8 mouse cellular contexts compared by ENCODE assay signal in the genomic region with DNA sequence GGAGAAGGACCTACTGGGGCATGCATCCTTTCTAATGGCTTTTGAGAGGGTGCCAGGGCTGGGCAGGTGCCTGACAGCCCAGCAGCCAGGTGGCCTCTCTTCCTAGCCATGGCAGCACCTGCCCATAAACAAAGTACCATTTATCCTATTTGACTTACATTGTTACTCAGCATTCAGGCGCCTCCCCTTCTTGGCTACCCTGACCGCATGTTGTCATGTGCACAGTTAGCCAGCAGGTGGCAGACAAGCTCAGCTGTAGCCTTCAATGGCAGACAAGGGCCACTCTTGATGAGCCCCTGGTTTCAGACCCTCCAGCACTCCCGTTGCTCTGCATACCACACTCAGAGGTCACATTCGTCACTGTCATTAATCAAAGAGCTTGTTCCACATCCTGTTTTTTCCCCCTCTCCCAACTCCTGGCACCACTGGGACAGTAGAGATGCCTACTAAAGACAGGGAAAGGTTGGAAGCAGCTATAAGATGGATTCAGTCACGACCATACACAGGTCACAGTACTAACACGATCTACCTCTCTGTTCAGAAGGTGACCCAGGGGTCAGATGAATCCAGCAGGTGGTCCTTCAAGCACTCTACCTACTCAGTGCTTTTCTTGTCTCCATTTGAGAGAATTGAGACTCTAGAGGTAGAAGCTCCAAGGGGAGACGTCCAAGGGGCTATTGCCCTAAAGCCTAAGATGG. TPM values are rescaled to one million over a fixed set of nuclear protein-coding genes. Genes with fewer than 3 reads are reported as not detected.
DNase-seq lines count a peak whose midpoint lies in the region; ATAC-seq and TF ChIP-seq lines count a peak whose summit lies in the region.

No protein-coding gene starts in this region.

- no peaks in the 10 kb centered on the region for H3K4me1 ChIP-seq in MEL (ENCODE audit: control insufficient read depth in 1 of 2, insufficient read depth in 2 of 2, low read length in 2 of 2)
- peaks cover 23% of the 10 kb centered on the region for H3K4me1 ChIP-seq in forebrain, embryonic 15.5 days
- 0 out of 2 replicates have a peak, but pooled peaks cover 5% of the 10 kb centered on the region for H3K4me1 ChIP-seq in hindbrain, embryonic 14.5 days (replicated peaks; ENCODE audit: control insufficient read depth, insufficient read depth, low read length)

- peak; percentile 60 for ATAC-seq in forebrain, embryonic 15.5 days (replicated peaks)
- peak; percentile 58; the same call in 1 of the 2 replicates for ATAC-seq in hindbrain, embryonic 14.5 days (ENCODE audit: low FRiP score)

- TF ChIP-seq CTCF in MEL (IDR thresholded peaks at IDR 0.05 in 2 of 3, conservative IDR thresholded peaks at IDR 0.05 in 1 of 3; ENCODE audit: control insufficient read depth in 1 of 3, insufficient read depth in 1 of 3, low read depth in 2 of 3, low read length in 3 of 3, poor library complexity in 1 of 3, severe bottlenecking in 1 of 3): peak; percentile 79 to 86 (median 82)

- no peak overlapping the region for H3K27ac ChIP-seq in MEL (ENCODE audit: control insufficient read depth, low read depth, low read length)
- no peak overlapping the region for H3K27ac ChIP-seq in forebrain, embryonic 15.5 days (replicated peaks)
- no peak overlapping the region for H3K27ac ChIP-seq in hindbrain, embryonic 14.5 days

- DNase-seq in MEL (ENCODE audit: low read depth, low spot score): peak; percentile 72
- DNase-seq in cerebellum, adult 11-12 months: peak; percentile 84
- DNase-seq in hindbrain, embryonic 14.5 days (ENCODE audit: low spot score): peak; percentile 93
- DNase-seq in left cerebral cortex, adult 11 months (ENCODE audit: low spot score): peak; percentile 79
- DNase-seq in lung, postnatal 36 days: peak; percentile 85
- DNase-seq in retina, postnatal 7 days (ENCODE audit: low read depth, low spot score): peak; percentile 70
- DNase-seq in thymus, postnatal 4 days: peak; percentile 90

- TF ChIP-seq POLR2A in MEL (IDR thresholded peaks at IDR 0.05; ENCODE audit: control insufficient read depth in 1 of 2, insufficient read depth in 1 of 2, low read depth in 1 of 2, low read length in 2 of 2, poor library complexity in 1 of 2): no peak

- H3K4me3 ChIP-seq in MEL (ENCODE audit: control insufficient read depth in 1 of 2, insufficient read depth in 1 of 2, low read depth in 2 of 2, low read length in 2 of 2): no peak overlapping the region
- no peak overlapping the region for H3K4me3 ChIP-seq in forebrain, embryonic 15.5 days
- H3K4me3 ChIP-seq in hindbrain, embryonic 14.5 days (replicated peaks; ENCODE audit: low read length): no peak overlapping the region

- WGBS in forebrain, embryonic 15.5 days: 34% methylated on average over 7 of the region's 7 CpGs
- 28% methylated on average over 7 of the region's 7 CpGs for WGBS in hindbrain, embryonic 14.5 days

- H3K9ac ChIP-seq in MEL (ENCODE audit: control insufficient read depth, low read depth, low read length, poor library complexity, severe bottlenecking): no peak overlapping the region
- H3K9ac ChIP-seq in forebrain, embryonic 15.5 days (replicated peaks): no peak overlapping the region
- H3K9ac ChIP-seq in hindbrain, embryonic 14.5 days: no peak overlapping the region

- peak; percentile 76 for TF ChIP-seq RAD21 in MEL (IDR thresholded peaks at IDR 0.05; ENCODE audit: low read depth, low read length)

- no peak for TF ChIP-seq EP300 in MEL (IDR thresholded peaks at IDR 0.05; ENCODE audit: low read depth in 1 of 2, low read length in 2 of 2)

- no peaks in the 10 kb centered on the region for H3K9me3 ChIP-seq in MEL (replicated peaks; ENCODE audit: insufficient read depth, low read length)
- no peaks in the 10 kb centered on the region for H3K9me3 ChIP-seq in forebrain, embryonic 15.5 days
- no peaks in the 10 kb centered on the region for H3K9me3 ChIP-seq in hindbrain, embryonic 14.5 days (ENCODE audit: control insufficient read depth, low read length)

- H3K36me3 ChIP-seq in MEL (ENCODE audit: control insufficient read depth in 1 of 2, insufficient read depth in 2 of 2, low read length in 2 of 2): no peaks in the 10 kb centered on the region
- peaks cover 3% of the 10 kb centered on the region for H3K36me3 ChIP-seq in forebrain, embryonic 15.5 days
- H3K36me3 ChIP-seq in hindbrain, embryonic 14.5 days (replicated peaks; ENCODE audit: control insufficient read depth, insufficient read depth): no peaks in the 10 kb centered on the region

- peaks cover 0 to 6% of the 10 kb centered on the region in 2 experiments; a peak in 2 of 4 replicates for H3K27me3 ChIP-seq in MEL (ENCODE audit: control insufficient read depth in 1 of 2, insufficient read depth in 2 of 2, low read length in 2 of 2)
- H3K27me3 ChIP-seq in forebrain, embryonic 15.5 days: no peaks in the 10 kb centered on the region
- H3K27me3 ChIP-seq in hindbrain, embryonic 14.5 days (ENCODE audit: control insufficient read depth, insufficient read depth, low read length): no peaks in the 10 kb centered on the region

- no peak overlapping the region for H3K4me2 ChIP-seq in forebrain, embryonic 15.5 days (replicated peaks)
- no peak overlapping the region for H3K4me2 ChIP-seq in hindbrain, embryonic 14.5 days (replicated peaks)

- H3K79me2 ChIP-seq in MEL (ENCODE audit: control insufficient read depth, insufficient read depth, low read length, poor library complexity): no peaks in the 10 kb centered on the region

TF ChIP-seq in MEL, 35 proteins besides CTCF, POLR2A, EP300 and RAD21:
- peak; percentile 77 for TF ChIP-seq ZC3H11A (IDR thresholded peaks at IDR 0.05; ENCODE audit: low read depth, low read length)
- peak; percentile 93 for TF ChIP-seq SMC3 (IDR thresholded peaks at IDR 0.05; ENCODE audit: low read depth, low read length)
- no peak for TF ChIP-seq ZKSCAN1 (IDR thresholded peaks at IDR 0.05; ENCODE audit: low read depth, low read length)

RNA-seq across cellular contexts. Expression of a gene that starts 14.7 kb away (rescaled TPM):
- total RNA-seq in MEL (2012; rRNA removed): not detected in 2 replicates
- under 1 TPM in 1 of 2 experiments, not detected in 1; 0.22 TPM for polyA plus RNA-seq in MEL (2012; ENCODE audit: insufficient read depth in 1 of 2, insufficient read length in 2 of 2, low read depth in 1 of 2, low replicate concordance in 2 of 2, missing spikeins in 1 of 2)
- 8.3 and 8.6 TPM in 2 replicates for polyA plus RNA-seq in forebrain, embryonic 15.5 days (2015; fragmentation: Nextera tagmentation; extraction: Ambion mirVana)
- polyA plus RNA-seq in hindbrain, embryonic 14.5 days (2014; fragmentation: Nextera tagmentation; extraction: Ambion mirVana): 14.2 and 19.0 TPM in 2 replicates

RNA-seq across cellular contexts. Expression of a gene that starts 34.0 kb away (rescaled TPM):
- not detected in 2 replicates for total RNA-seq in MEL (2012; rRNA removed)
- not detected for polyA plus RNA-seq in MEL (2012; ENCODE audit: insufficient read depth in 1 of 2, insufficient read length in 2 of 2, low read depth in 1 of 2, low replicate concordance in 2 of 2, missing spikeins in 1 of 2)
- polyA plus RNA-seq in forebrain, embryonic 15.5 days (2015; fragmentation: Nextera tagmentation; extraction: Ambion mirVana): not detected in 2 replicates
- polyA plus RNA-seq in hindbrain, embryonic 14.5 days (2014; fragmentation: Nextera tagmentation; extraction: Ambion mirVana): 0.04 TPM in 1 of 2 replicates, not detected in the other
